Mouse (Mus musculus) forebrain, postnatal 0 days (tissue): ENCODE measurements at regions not wholly inside any gene's neighbourhood (a gene's known extent, or its start where the extent isn't known, plus 50 kb on each side); places are given as distances from the start of the nearest gene placed in this dataset.

Experiments used
- ATAC-seq: fragments of 200-750 bp; cut with Nextera tagmentation; 2 replicates; pipeline ENCODE4 v1.8.0; 2017; ENCODE audit warnings: mild to moderate bottlenecking, moderate library complexity
- DNase-seq: peaks from one replicate; pipeline ENCODE4 v3.0.0-alpha.2; 2015
- H3K27ac ChIP-seq: fragments of 300-500 bp; sonication (generic); 2 replicates; pipeline ENCODE4 v1.5.1; 2014; ENCODE audit warnings: low read depth, mild to moderate bottlenecking, antibody characterized with exemption, low read length, moderate library complexity, mixed read lengths
- H3K27me3 ChIP-seq: fragments of 300-500 bp; sonication (generic); 2 replicates; pipeline ENCODE4 v1.6.1; 2014; ENCODE audit warnings: mild to moderate bottlenecking, low read length, mixed read lengths; ENCODE audit not compliant: insufficient read depth
- H3K36me3 ChIP-seq: fragments of 300-500 bp; sonication (generic); 2 replicates; pipeline ENCODE4 v1.6.1; 2014; ENCODE audit warnings: mild to moderate bottlenecking, moderate library complexity; ENCODE audit not compliant: insufficient read depth
- H3K4me1 ChIP-seq: fragments of 300-500 bp; sonication (generic); 2 replicates; pipeline ENCODE4 v1.6.1; 2014; ENCODE audit warnings: antibody characterized with exemption; ENCODE audit not compliant: insufficient read depth
- H3K4me2 ChIP-seq: fragments of 300-500 bp; sonication (generic); 2 replicates; pipeline ENCODE4 v1.6.1; 2014; ENCODE audit warnings: low read depth, mild to moderate bottlenecking, moderate library complexity
- H3K4me3 ChIP-seq: fragments of 300-500 bp; sonication (generic); 2 replicates; pipeline ENCODE4 v1.5.1; 2014; ENCODE audit warnings: low read depth, low read length, mixed read lengths
- H3K9ac ChIP-seq: fragments of 300-500 bp; sonication (generic); 2 replicates; pipeline ENCODE4 v1.6.1; 2014; ENCODE audit warnings: mild to moderate bottlenecking
- H3K9me3 ChIP-seq: fragments of 300-500 bp; sonication (generic); 2 replicates; pipeline ENCODE4 v1.6.1; 2016; ENCODE audit warnings: low read length
- CTCF ChIP-seq: sonication (generic); IDR thresholded peaks from 2 replicates; pipeline ENCODE4 v1.5.1; 2016; ENCODE audit warnings: antibody characterized with exemption, control low read depth, low read depth
- WGBS: fragments of 180-500 bp; shearing (Covaris S2); extraction: QIAGEN DNeasy Blood & Tissue Kit; methylation state at CpG from one replicate; pipeline ENCODE4 v1.1.7; 2014; 5-methylcytosine and 5-hydroxymethylcytosine counted together

- H3K9ac ChIP-seq = no peak overlapping the region
- 54% methylated on average over 22 of the region's 22 CpGs for WGBS
- DNase-seq (no peak), ATAC-seq (no peak)
- H3K27ac ChIP-seq = no peak overlapping the region
- no peak for TF ChIP-seq CTCF
- no peaks in the 10 kb centered on the region for H3K36me3 ChIP-seq
- no peaks in the 10 kb centered on the region for H3K9me3 ChIP-seq
- H3K4me1 ChIP-seq = no peaks in the 10 kb centered on the region
- H3K4me2 ChIP-seq = no peak overlapping the region
- no peak overlapping the region for H3K4me3 ChIP-seq
- H3K27me3 ChIP-seq = no peaks in the 10 kb centered on the region
Measured at GRCm38 (mm10) chr4:114766643-114767393, 54.7 kb upstream of the Gm12830 start.
